Mouse (Mus musculus): Measurements from ENCODE around the gene Fbxo47. TPM values are rescaled to one million over a fixed set of nuclear protein-coding genes. Genes with fewer than 3 reads are reported as not detected.

The Fbxo47 gene
- total RNA-seq (2023): not detected

GRCm38 (mm10) chr11:97883918-97884600 is at the start of gene Fbxo47:
Gene Fbxo47, minus strand, starts transcription at chr11:97884154.

DNA sequence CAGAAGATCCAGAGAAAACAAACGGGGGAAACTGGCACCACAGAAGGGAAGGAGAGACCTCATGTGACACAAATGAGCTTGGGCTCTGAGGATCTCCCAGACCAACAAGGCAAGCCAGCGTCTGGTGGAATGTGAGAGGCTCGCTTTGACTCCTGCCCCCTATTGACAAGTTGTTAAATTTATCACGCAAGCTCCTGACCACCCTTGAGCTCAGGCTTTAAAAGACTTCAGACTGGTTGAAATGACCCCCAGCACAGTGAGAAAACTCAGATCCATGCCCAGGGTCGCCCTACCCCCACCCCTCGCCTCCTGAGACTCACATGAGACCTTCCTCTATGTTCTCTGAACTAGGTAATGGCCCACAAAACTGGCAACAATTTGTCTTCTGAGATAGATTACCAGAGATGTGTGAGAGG is 43.4 kb downstream of the Fbxo47 start, which contains the start of gene B230217C12Rik:
B230217C12Rik (plus strand) TSS at position 242 of the 416 bp plus-strand sequence.

Other genes starting within 250 kb of the Fbxo47 start
- 1 to 10 TPM; 6.8 to 7.6 TPM for gene Mllt6, start 220.7 kb downstream of the Fbxo47 start, total RNA-seq (2023)
- 1 to 10 TPM; 4.9 to 6.8 TPM for gene Cisd3, start 198.3 kb downstream of the Fbxo47 start, total RNA-seq (2023)
- 1 to 10 TPM; 1.4 to 2.1 TPM for gene Pcgf2, start 183.7 kb downstream of the Fbxo47 start, total RNA-seq (2023)
- 100 to 1,000 TPM; 129 to 142 TPM for gene Psmb3, start 180.8 kb downstream of the Fbxo47 start, total RNA-seq (2023)
- 10 to 100 TPM; 27.6 to 31.9 TPM for gene Pip4k2b, start 139.4 kb downstream of the Fbxo47 start, total RNA-seq (2023)
- gene Cwc25, start 117.6 kb downstream of the Fbxo47 start, total RNA-seq (2023): 10 to 100 TPM; 46.2 to 49.5 TPM
- gene 1700001P01Rik, start 108.2 kb downstream of the Fbxo47 start, total RNA-seq (2023): under 1 TPM in 1 of 2 experiments, not detected in 1; 0.66 TPM
- 100 to 1,000 TPM; 575 to 596 TPM for gene Rpl23, start 101.7 kb downstream of the Fbxo47 start, total RNA-seq (2023)
- gene Lasp1, start 85.2 kb downstream of the Fbxo47 start, total RNA-seq (2023): 100 to 1,000 TPM; 354 to 359 TPM
- under 1 TPM; 0.68 to 0.89 TPM for gene B230217C12Rik, start 43.4 kb downstream of the Fbxo47 start, total RNA-seq (2023)
- gene Plxdc1, start 102.3 kb upstream of the Fbxo47 start, total RNA-seq (2023): 10 to 100 TPM in 1 of 2 experiments, 1 to 10 TPM in 1; 6.9 to 14.2 TPM
- gene Arl5c, start 112.0 kb upstream of the Fbxo47 start, total RNA-seq (2023): 10 to 100 TPM; 21.6 to 33.2 TPM
- gene Cacnb1, start 138.9 kb upstream of the Fbxo47 start, total RNA-seq (2023): 1 to 10 TPM; 1.3 to 2.2 TPM
- gene Rpl19, start 142.6 kb upstream of the Fbxo47 start, total RNA-seq (2023): 100 to 1,000 TPM; 640 to 693 TPM
- under 1 TPM; 0.29 to 0.62 TPM for gene Stac2, start 169.3 kb upstream of the Fbxo47 start, total RNA-seq (2023)

Measured in neutrophil, adult 59 days (primary cell).